Comparison of ENCODE assay signal across 32 mouse cellular contexts in genomic region chr12:101928423-101928822, GRCm38 (mm10).
"Had no signal": no experiment of that assay in that cellular context is flagged by ENCODE, and none has a peak within 500 bp of the region (broad histone marks: within the 10 kb centered on the region; RNA-seq: fewer than 3 reads in every experiment).

No protein-coding gene starts in this region.

- H3K9ac ChIP-seq: heart, embryonic 13.5 days; heart, embryonic 15.5 days; hindbrain, embryonic 12.5 days; hindbrain, embryonic 13.5 days; hindbrain, embryonic 14.5 days; hindbrain, embryonic 15.5 days; intestine, embryonic 15.5 days; kidney, embryonic 15.5 days had no signal

- ATAC-seq: hindbrain, embryonic 16.5 days; hindbrain, postnatal 0 days; inflammation-experienced regulatory T-cells, adult 6 months; intestine, embryonic 15.5 days; intestine, embryonic 16.5 days; intestine, postnatal 0 days had no signal

- H3K27ac ChIP-seq: heart, embryonic 13.5 days; heart, embryonic 15.5 days; hindbrain, embryonic 10.5 days; hindbrain, embryonic 12.5 days; hindbrain, embryonic 13.5 days; hindbrain, embryonic 14.5 days; hindbrain, embryonic 15.5 days; hindbrain, postnatal 0 days; intestine, embryonic 15.5 days; kidney, embryonic 15.5 days; kidney, postnatal 0 days; layer of hippocampus, adult 2 months; left cerebral cortex, adult 2 months had no signal

- H3K4me1 ChIP-seq: heart, embryonic 13.5 days; heart, embryonic 15.5 days; hindbrain, embryonic 10.5 days; hindbrain, embryonic 12.5 days; hindbrain, embryonic 13.5 days; hindbrain, embryonic 15.5 days; intestine, embryonic 15.5 days; kidney, embryonic 15.5 days had no signal

- DNase-seq: heart, postnatal 10 days; heart, postnatal 14 days; heart, postnatal 36 days; kidney, adult 11 months; kidney, adult 18-20 months; kidney, adult 2 months; kidney, adult 8-10 months; kidney, adult 9 months; kidney, postnatal 10 days; kidney, postnatal 14 days; kidney, postnatal 25 days; kidney, postnatal 36 days; kidney, postnatal 4 days; layer of hippocampus, adult 9-11 months; layer of hippocampus, postnatal 36 days had no signal

- H3K27me3 ChIP-seq: heart, embryonic 13.5 days; heart, embryonic 15.5 days; hindbrain, embryonic 12.5 days; hindbrain, embryonic 13.5 days; hindbrain, embryonic 15.5 days; intestine, embryonic 15.5 days; kidney, embryonic 15.5 days had no signal

- H3K4me2 ChIP-seq: heart, embryonic 13.5 days; heart, embryonic 15.5 days; hindbrain, embryonic 12.5 days; hindbrain, embryonic 13.5 days; hindbrain, embryonic 14.5 days; hindbrain, embryonic 15.5 days; intestine, embryonic 15.5 days; kidney, embryonic 15.5 days had no signal

- H3K9me3 ChIP-seq: heart, embryonic 13.5 days; heart, embryonic 15.5 days; hindbrain, embryonic 10.5 days; hindbrain, embryonic 12.5 days; hindbrain, embryonic 13.5 days; hindbrain, embryonic 15.5 days; intestine, embryonic 15.5 days; kidney, embryonic 15.5 days had no signal

- H3K4me3 ChIP-seq: heart, embryonic 13.5 days; heart, embryonic 15.5 days; hindbrain, embryonic 10.5 days; hindbrain, embryonic 12.5 days; hindbrain, embryonic 13.5 days; hindbrain, embryonic 15.5 days; intestine, embryonic 15.5 days; kidney, embryonic 15.5 days; layer of hippocampus, adult 2 months; left cerebral cortex, adult 2 months had no signal
